Mouse (Mus musculus) liver (tissue): ENCODE results near the gene Klhdc8b.

Experiments
- DNase-seq: peaks from one replicate; pipeline ENCODE4 v3.0.0-alpha.2; 2020; ENCODE audit warnings: mixed read lengths

Gene Klhdc8b

DNA sequence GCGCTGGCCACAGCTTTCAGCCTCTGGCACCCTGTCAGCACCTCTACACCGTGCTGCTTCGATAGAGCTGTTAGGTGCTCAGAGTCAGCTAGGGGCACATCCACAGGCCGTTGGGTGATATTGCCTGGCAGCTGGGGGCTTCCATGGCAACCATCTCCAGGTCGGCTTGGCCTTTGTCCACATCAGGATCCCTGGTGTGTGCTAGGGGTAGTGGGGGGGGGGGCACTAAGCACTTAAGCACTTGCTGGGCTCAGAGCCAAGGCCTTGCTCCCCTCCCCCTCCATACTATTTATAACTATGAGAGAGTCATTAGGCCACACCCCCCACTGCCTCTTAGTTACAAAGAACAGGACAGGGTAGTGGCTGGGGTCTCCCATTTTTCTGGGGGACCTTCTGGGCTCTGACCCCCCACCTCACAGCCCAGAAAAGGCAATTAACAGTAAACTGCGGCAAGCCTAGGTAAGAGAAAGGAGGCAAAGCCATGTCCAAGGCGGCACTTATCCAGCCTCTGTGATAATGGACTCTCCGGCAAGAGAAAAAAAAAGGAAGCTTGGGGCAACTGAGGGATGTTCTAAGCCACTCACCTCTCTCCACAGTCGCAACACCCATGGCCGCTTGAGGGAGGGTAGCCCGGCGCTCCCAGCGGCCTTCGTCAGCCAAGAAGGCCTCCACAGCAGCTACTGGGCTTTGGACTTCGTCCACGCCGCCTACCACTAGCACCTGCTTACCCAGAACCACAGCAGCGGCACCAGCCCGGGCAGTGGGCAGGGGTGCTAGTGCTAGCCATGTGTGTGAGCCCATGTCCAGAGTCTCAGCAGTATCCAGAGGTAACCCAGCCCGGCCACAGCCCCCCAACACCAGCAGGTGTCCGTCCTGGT lies 10.8 kb downstream of the Klhdc8b start:
- DNase-seq, result peak; percentile 69

DNA sequence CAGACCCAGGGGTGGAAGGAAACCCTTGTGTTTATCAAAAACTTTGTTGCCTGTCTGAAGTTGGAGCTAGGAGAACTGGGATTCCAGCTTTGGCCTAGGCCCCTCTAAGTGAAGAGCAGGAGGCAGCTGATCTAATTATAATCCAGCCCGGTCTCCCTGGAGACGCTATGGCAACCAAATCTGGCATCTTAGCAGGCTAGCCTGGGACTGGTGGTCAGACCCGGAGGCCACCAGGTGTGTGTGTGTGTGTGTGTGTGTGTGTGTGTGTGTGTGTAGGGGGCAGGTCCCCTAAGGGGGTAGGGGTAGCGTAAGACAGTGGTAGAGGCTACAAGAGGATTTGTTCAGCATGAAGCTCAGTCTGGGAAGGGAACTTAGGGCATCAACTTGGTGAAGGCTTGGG lies 11.5 kb downstream of the Klhdc8b start:
- peak; percentile 49 for DNase-seq

DNA sequence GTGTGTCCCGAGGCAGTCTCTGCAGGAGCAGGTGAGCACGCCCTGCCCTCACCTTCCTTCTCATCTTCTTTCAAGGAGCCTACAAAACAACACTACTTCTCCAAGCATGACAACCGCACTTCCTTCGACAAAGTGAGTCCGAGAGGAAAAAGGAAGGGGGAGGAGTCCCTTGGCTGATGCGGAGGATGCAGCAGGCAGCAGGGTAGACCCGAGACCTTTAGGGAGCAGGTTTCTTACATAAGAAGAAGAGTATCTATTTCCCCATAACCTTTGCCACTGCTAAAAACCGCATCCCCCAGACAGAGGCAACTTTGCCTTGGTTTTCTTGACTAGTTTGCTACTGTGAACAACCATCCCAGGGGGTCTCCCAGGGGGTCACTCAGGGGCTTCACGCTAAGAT lies 16.3 kb downstream of the Klhdc8b start:
- DNase-seq, result no peak

DNA sequence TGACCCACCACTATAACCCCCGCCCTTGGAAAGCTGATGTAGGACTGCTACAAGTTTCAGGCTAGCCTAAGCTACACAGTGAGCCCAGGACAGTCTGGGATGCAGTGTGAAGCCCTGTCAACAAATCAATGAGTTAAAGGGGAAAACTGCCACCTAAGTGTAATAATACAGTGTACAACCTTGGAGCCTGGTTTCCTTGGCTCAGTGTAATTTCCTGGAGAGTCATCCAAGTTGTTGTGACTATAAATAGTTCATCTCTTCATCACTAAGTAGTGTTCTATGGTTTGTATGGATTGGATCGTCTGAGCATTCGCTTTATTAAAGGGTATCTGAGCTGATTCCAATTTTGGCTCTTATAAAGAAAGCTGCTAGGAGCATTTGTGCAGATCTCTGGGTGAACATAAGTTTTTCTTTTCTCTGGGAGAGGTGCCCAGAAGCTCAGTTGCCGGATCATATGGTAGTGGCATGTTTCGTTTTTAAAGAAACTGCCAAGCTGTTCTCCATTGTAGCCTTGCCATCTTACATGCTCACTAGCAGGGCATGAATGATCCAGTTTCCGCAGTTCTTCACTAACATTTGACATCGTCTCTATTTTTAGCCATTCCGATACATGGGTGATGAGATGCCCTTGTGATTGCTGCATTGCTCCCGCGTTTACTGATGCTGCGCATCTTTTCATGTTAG lies 20.0 kb downstream of the Klhdc8b start:
- DNase-seq, result no peak

DNA sequence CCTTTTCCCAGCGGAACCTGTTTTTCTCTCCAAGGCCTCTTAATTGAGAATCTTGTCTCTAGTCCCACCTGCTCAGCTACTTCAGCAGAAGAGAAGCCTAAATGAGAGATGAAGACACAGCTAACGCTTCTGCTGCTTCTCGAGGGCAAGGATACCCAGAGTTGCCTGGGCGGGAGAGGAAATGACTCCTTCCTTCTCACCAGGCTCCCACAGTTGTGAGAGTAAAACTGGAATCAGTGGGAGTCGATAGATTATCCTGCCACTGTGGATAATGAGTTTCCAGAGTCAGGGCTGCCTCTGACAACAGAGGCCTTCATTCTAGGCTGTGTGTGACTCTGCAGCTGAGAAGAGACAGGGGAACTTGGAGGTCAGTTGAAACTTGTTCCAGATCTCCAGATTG lies 20.9 kb downstream of the Klhdc8b start:
- no peak for DNase-seq

DNA sequence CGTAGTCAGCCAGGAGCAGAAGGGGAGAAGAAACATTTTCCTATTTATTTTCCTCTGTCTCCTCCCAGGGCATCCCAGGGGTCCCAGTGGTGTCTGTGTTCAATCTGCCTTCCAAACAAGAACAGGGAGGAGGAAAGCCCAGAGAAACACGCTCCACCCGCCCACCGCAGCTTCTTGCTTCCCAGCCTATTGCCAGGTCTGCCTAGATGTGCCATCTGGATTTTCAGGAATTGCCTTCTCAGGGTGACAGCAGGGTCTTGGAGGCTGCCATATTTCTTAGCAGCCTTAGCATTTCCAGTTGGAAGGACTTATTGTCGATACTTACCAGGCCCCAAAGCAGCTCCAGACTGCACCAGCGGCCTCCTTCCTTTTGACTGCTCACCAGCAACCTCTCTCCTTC lies 22.2 kb downstream of the Klhdc8b start:
- DNase-seq, result no peak

DNA sequence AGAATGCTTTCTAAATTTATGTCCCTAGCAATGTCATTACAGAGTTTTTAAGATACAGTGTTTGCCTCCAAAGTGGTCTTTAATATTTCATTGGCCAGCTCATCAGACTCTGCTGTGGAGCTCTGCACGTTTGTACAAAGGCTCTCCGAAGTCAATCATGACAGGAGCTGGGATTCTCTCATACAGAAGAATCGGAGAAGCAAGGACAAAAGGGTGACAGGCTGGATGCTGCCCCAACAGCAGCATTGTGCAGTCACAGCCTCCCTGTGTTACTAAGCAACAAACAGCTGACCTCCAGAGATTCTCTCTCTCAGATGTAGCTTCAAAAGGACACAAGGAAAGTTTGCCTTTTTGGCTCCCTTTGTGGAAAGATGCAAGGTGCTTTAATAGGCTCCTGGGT lies 25.2 kb downstream of the Klhdc8b start, which contains the start of gene BC048562:
TSS of gene BC048562 (plus strand) at position 301 of the 400 bp plus-strand sequence.
- DNase-seq, result no peak

DNA sequence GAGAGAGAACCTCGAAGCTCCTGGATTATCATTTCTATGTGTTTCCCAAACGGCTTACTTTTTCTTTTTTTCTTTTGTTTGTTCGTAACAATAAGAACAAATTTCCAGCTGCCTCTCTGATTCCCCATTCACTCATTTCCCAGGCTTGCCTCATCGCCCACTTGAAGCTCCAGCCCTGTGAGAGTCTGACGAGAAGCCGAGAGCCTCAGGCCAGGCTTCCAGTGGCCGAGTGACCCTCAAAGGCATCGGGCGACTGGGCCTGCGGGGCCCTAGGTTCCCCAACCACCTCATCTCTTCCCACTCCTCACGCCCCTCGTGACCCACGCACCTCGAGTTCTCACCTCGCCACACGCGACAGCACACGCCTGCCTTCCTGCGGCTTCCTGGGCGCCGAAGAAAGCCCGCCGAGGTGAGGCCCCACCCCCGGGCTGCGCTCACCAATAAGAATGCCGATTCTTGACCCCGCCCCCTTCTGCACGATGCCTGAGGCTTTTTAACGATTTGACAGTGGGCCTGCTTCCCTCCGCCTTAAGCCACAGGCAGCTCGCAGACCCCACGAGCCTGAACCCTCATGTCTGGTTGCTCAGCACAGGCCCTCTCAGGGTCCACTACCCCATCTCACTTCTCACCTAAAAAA lies 29.8 kb downstream of the Klhdc8b start:
- peak; percentile 80 for DNase-seq

DNA sequence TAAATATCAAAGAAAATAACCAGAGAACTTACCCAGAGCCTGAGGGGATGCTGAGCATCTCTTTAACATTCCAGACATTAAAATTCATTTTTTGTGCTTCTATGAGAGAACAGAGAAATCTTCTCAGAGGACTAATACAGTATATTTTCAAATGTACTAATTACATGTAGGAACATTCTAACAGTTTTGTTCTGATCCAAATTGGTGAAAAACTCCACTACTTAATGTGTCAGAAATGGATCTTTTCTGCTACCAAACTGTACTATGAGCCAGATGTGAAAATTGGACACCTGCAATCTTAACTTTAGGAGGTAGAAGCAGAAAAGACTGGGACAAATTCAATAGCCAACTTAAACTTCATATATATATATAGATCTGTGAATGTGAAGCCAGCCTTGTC lies 33.0 kb downstream of the Klhdc8b start, which contains the start of gene Ccdc36:
TSS of gene Ccdc36 (minus strand) at position 101 of the 400 bp plus-strand sequence.
- DNase-seq, result no peak

DNA sequence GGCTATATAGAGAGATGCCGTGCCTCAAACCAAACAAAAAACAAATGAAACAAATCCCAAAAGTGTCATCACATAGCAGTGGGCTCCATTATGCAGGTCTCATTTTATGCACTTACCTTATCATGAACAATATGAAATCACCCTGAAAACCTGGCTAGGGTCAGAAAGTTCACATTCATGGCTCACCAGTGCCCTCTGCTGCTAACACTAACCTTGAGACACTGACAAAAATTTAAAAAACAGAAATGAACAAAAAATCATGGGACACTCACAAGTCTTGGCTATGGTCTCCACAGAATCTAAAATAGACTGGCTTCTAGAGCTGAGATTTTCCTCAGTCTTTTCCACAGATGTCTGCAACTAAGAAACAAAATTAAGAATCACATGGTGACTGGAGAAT lies 49.2 kb downstream of the Klhdc8b start:
- DNase-seq, result peak; percentile 32

DNA sequence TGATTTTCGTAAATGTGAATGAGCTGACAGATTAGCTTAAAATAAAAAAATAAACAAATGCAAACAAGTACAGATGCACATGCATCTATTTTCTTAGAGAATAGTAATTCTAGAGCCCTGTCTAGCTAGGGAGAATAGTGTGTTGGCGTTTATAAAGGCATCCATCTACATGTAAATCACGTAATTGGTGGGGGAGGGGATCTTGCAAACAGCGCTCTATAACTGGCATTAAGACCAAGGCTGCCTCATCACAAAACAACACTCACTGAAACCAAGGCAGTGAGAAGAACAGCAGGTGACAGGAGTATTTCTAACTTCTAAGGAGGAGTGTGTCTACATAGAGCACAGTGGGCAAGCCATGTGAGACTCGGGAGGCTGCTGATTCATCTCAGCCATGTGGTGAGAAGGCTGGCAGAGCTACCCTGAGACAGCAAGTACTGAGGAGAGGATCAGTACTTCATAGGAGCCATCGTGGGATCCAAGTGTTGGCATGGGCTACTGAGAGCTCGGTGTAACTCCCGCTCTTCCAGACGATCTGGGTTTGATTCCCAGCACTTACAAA lies 49.9 kb downstream of the Klhdc8b start:
- no peak for DNase-seq

DNA sequence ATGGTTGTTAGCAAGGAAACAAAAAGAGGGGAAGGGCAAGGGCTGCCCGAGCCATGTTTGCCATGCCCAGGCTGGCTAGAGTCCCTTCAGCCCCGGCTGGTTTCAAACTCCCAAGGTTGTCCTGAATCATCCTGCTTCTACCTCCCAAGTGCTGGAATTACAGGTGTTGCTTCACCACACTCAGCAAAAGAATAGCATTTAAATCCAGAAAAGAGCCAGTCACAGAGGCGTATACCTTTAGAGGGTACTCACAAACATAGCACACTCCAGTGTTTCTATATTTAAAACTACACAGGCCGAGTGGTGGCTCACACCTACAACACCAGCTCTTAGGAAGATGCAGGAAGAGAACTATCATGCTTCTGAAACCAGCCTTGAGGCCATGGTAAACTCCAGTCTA lies 51.8 kb downstream of the Klhdc8b start:
- no peak for DNase-seq

DNA sequence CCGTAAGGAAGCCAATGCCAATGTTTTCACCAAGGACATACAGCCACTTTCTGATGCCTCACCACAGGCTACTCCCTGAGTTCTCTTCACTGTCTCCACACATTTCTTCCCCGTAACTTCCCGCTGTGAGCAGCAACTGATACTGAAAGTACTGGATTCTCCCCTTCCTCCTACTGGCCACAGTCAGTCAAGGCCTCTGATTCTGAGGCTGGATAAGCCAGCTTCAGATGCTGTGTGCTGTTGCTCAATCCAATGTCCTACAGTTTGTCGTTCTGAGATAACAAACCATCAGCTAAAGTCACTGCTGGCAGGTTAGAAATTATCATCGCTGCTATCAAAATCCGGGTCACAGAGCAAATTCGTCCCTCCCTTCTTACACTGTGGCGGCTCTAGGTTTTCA lies 56.9 kb downstream of the Klhdc8b start:
- no peak for DNase-seq

DNA sequence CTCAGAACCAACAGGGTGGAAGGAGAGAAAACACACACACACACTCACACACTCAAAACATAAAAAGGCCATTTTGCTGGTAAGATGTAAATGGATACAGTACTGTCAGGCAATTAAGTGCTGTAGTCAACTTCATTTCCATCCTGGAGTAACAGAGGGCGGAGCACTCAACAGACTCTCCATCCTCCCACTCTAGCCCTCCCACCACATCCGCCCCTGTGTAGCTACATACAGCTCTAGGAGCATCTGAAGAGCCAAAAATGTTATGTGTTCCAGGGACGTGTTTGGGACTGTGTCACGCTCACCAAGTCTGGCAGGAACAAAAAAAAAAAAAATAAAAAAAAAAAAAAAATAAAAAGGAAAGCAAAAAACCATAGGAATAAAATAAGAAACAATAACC lies 58.3 kb downstream of the Klhdc8b start:
- DNase-seq, result no peak

DNA sequence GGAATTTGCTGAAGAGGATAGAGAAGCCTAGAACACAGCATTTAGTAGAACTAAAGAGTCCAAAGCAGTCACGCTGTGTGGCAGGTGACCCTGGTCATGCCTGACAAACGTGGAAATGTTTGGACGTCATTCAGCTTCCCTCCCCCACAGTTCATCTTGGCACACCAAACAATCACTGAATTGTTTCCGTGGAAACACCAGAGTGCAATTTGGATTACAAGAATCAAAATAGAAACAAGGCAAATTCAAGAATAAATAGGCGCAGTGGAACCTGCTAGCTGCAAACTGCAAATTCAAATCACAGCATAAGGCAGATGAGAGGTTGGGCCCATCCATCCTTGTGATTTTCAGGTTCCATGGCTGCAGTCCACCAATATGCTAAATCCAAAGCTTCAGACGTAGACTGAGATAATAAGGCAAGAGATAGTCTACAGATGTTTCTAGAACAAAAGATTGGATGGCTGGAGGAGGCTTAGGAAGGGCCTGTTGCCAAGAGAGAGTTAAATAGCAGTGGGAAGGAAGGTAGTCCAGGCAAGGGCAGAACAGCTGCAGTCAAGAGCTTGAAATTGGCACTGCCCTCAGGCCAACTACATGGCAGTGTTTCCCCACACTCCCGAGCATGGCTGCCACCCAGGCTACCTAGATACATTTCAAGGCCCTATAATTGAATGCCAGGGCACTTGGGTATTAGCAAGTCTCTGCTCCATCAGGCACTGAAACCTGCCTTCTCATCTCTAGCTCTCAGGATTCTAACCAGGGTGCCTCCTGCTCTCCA lies 60.0 kb downstream of the Klhdc8b start:
- DNase-seq, result no peak

DNA sequence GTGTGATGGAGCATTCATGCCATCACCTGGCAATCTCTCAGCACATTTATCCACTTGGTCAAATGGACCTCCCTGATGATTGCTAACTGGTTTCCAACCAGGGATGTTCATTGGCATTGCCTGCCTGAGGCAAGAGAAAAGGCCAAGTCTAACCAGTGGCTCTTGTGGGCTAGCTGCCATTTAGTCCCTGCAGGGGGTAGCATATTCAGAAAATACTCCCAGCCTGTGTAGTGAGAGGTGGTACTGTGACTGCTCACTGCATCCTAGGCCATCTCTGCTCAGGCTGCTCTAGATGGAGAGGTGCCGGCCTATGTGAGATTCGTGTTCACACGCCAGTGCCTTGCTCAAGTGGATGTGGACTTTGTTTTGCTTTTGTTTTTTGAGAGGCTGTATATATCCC lies 63.1 kb downstream of the Klhdc8b start:
- DNase-seq, result no peak
